Mouse (Mus musculus): Measurements from ENCODE around the gene Hcrtr2. TPM values are rescaled to one million over a fixed set of nuclear protein-coding genes. Genes with fewer than 3 reads are reported as not detected.

Hcrtr2 gene
- polyA plus RNA-seq, 2 experiments = 0.24 to 0.32 TPM

DNA sequence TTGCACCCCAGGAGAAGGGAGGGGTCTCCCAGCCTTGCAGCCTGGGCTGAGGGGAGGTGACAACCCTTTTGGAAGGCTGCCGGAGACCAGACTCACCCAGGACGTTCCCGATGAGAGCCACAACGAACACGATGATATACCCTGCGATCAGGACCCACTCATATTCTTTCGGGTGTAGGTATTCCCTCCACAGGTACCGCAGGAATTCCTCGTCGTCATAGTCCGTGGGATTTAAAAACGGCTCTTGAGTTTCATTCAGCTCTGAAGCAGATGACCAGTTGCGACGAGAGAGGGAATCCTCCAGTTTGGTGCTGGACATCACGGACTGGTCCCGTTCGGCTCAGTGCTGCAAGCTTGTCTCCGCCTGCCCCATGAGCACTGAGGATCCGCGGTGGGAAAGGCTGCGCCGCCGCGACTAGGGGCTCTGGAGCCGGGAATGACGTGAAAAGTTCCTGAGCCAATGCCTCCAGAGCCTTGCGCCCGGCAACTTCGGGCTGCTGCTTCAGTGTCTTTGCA is 412 bp downstream of the Hcrtr2 start:
- Histone ChIP-seq H3K9ac (ENCODE audit: low read depth, low read length, severe bottlenecking) (peak overlapping the region; percentile 41), H3K27me3 (ENCODE audit: control insufficient read depth, insufficient read depth, low read length) (peaks cover 21% of the 10 kb centered on the region; the same call in 1 of the 2 replicates), H3K4me1 (ENCODE audit: control insufficient read depth, insufficient read depth, low read length) (peaks cover 3% of the 10 kb centered on the region; the same call in 1 of the 2 replicates), H3K4me3 (replicated peaks; ENCODE audit: low read length) (peak overlapping the region; percentile 47), H3K4me2 (replicated peaks; ENCODE audit: low read depth, low read length, severe bottlenecking) (peak overlapping the region; percentile 78), H3K9me3 (ENCODE audit: control insufficient read depth, low read length) (no peaks in the 10 kb centered on the region), H3K27ac (replicated peaks; ENCODE audit: low read depth, low read length) (no peak overlapping the region), H3K36me3 (ENCODE audit: control insufficient read depth, insufficient read depth, low read length) (no peaks in the 10 kb centered on the region)
- no peak for ATAC-seq (ENCODE audit: low FRiP score, low read depth)
- TF ChIP-seq POLR2A (IDR thresholded peaks at IDR 0.05; ENCODE audit: borderline replicate concordance, extremely low read depth, insufficient read depth, insufficient read length) = no peak
- peak; percentile 41 for DNase-seq (ENCODE audit: low spot score)
- WGBS = 2% methylated on average over 29 of the region's 29 CpGs

GRCm38 (mm10) chr9:76322122-76323052 is 1.3 kb downstream of the Hcrtr2 start:
- no peak for DNase-seq (ENCODE audit: low spot score)
- H3K4me1 ChIP-seq (ENCODE audit: control insufficient read depth, insufficient read depth, low read length) = peaks cover 3% of the 10 kb centered on the region; the same call in 1 of the 2 replicates
- peak overlapping the region; percentile 41; the same call in 1 of the 2 replicates for H3K9ac ChIP-seq (ENCODE audit: low read depth, low read length, severe bottlenecking)
- WGBS = 6% methylated on average over 24 of the region's 24 CpGs
- no peak overlapping the region for H3K27ac ChIP-seq (replicated peaks; ENCODE audit: low read depth, low read length)
- H3K4me3 ChIP-seq (replicated peaks; ENCODE audit: low read length) = peak overlapping the region; percentile 47
- no peak for ATAC-seq (ENCODE audit: low FRiP score, low read depth)
- H3K27me3 ChIP-seq (ENCODE audit: control insufficient read depth, insufficient read depth, low read length) = peaks cover 21% of the 10 kb centered on the region; the same call in 1 of the 2 replicates
- no peak for TF ChIP-seq POLR2A (IDR thresholded peaks at IDR 0.05; ENCODE audit: borderline replicate concordance, extremely low read depth, insufficient read depth, insufficient read length)
- peak overlapping the region; percentile 78 for H3K4me2 ChIP-seq (replicated peaks; ENCODE audit: low read depth, low read length, severe bottlenecking)
- no peaks in the 10 kb centered on the region for H3K9me3 ChIP-seq (ENCODE audit: control insufficient read depth, low read length)
- no peaks in the 10 kb centered on the region for H3K36me3 ChIP-seq (ENCODE audit: control insufficient read depth, insufficient read depth, low read length)

DNA sequence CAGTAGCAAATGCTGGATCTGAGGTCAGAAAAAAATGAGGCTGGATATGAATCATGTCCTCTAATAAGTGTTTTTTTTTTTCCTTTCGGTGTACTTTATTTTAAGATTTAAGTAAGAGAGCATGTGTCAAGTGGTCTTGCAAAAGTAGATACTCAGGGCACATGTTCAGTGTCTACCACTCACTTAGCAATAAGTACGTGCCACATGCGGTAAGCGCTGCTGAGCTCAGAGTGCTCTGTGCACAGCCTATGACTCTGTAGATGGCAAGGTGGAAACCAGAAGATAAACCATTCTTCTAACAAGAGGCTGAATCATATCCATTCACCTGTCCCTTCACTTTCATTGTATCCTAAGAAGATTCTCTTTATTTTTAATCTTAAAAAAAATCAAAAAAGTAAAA is 2.1 kb downstream of the Hcrtr2 start:
- peaks cover 3% of the 10 kb centered on the region; the same call in 1 of the 2 replicates for H3K4me1 ChIP-seq (ENCODE audit: control insufficient read depth, insufficient read depth, low read length)
- H3K9me3 ChIP-seq (ENCODE audit: control insufficient read depth, low read length) = no peaks in the 10 kb centered on the region
- H3K36me3 ChIP-seq (ENCODE audit: control insufficient read depth, insufficient read depth, low read length) = no peaks in the 10 kb centered on the region
- H3K27ac ChIP-seq (replicated peaks; ENCODE audit: low read depth, low read length) = no peak overlapping the region
- peaks cover 21% of the 10 kb centered on the region; the same call in 1 of the 2 replicates for H3K27me3 ChIP-seq (ENCODE audit: control insufficient read depth, insufficient read depth, low read length)
- ATAC-seq (ENCODE audit: low FRiP score, low read depth) (no peak), DNase-seq (ENCODE audit: low spot score) (no peak)
- no peak overlapping the region for H3K9ac ChIP-seq (ENCODE audit: low read depth, low read length, severe bottlenecking)
- TF ChIP-seq POLR2A (IDR thresholded peaks at IDR 0.05; ENCODE audit: borderline replicate concordance, extremely low read depth, insufficient read depth, insufficient read length) = no peak
- H3K4me3 ChIP-seq (replicated peaks; ENCODE audit: low read length) = no peak overlapping the region
- H3K4me2 ChIP-seq (replicated peaks; ENCODE audit: low read depth, low read length, severe bottlenecking) = no peak overlapping the region
- WGBS = 86% methylated on average over 4 of the region's 4 CpGs

GRCm38 (mm10) chr9:76320755-76321154 is 2.9 kb downstream of the Hcrtr2 start:
- Histone ChIP-seq H3K9ac (ENCODE audit: low read depth, low read length, severe bottlenecking) (no peak overlapping the region), H3K9me3 (ENCODE audit: control insufficient read depth, low read length) (no peaks in the 10 kb centered on the region), H3K4me2 (replicated peaks; ENCODE audit: low read depth, low read length, severe bottlenecking) (no peak overlapping the region), H3K4me1 (ENCODE audit: control insufficient read depth, insufficient read depth, low read length) (peaks cover 3% of the 10 kb centered on the region; the same call in 1 of the 2 replicates), H3K27ac (replicated peaks; ENCODE audit: low read depth, low read length) (no peak overlapping the region), H3K36me3 (ENCODE audit: control insufficient read depth, insufficient read depth, low read length) (no peaks in the 10 kb centered on the region), H3K27me3 (ENCODE audit: control insufficient read depth, insufficient read depth, low read length) (peaks cover 21% of the 10 kb centered on the region; the same call in 1 of the 2 replicates), H3K4me3 (replicated peaks; ENCODE audit: low read length) (no peak overlapping the region)
- TF ChIP-seq POLR2A (IDR thresholded peaks at IDR 0.05; ENCODE audit: borderline replicate concordance, extremely low read depth, insufficient read depth, insufficient read length) = no peak
- no peak for DNase-seq (ENCODE audit: low spot score)
- no peak for ATAC-seq (ENCODE audit: low FRiP score, low read depth)
- WGBS = 72% methylated on average over 1 of the region's 1 CpGs

DNA sequence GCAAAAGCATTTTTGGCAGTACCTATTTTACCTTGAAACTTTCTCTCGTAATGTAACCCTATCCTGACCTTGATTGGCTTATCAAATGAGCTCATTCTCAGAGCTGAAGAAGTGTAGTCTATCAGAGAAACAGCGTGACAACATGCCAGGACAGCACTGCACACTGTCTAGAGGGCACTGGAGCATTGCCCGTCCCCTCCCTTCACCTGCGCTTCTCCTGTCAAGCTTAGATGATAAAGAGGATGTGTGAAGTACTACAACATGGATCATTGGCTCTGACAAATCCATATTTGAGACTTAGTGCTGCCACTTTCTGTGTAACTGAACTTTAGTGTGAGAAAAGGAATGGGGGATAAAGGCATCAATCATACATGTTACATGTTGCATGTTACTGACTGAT is 5.4 kb downstream of the Hcrtr2 start:
- Histone ChIP-seq H3K9ac (ENCODE audit: low read depth, low read length, severe bottlenecking) (no peak overlapping the region), H3K36me3 (ENCODE audit: control insufficient read depth, insufficient read depth, low read length) (no peaks in the 10 kb centered on the region), H3K4me2 (replicated peaks; ENCODE audit: low read depth, low read length, severe bottlenecking) (no peak overlapping the region), H3K27me3 (ENCODE audit: control insufficient read depth, insufficient read depth, low read length) (0 out of 2 replicates have a peak, but pooled peaks cover 9% of the 10 kb centered on the region), H3K4me3 (replicated peaks; ENCODE audit: low read length) (no peak overlapping the region), H3K4me1 (ENCODE audit: control insufficient read depth, insufficient read depth, low read length) (peaks cover 3% of the 10 kb centered on the region; the same call in 1 of the 2 replicates), H3K27ac (replicated peaks; ENCODE audit: low read depth, low read length) (no peak overlapping the region), H3K9me3 (ENCODE audit: control insufficient read depth, low read length) (no peaks in the 10 kb centered on the region)
- WGBS = 80% methylated on average over 4 of the region's 4 CpGs
- DNase-seq (ENCODE audit: low spot score) = no peak
- no peak for ATAC-seq (ENCODE audit: low FRiP score, low read depth)
- TF ChIP-seq POLR2A (IDR thresholded peaks at IDR 0.05; ENCODE audit: borderline replicate concordance, extremely low read depth, insufficient read depth, insufficient read length) = no peak
